ENCODE assay signal across 10 mouse cellular contexts in the genomic region with DNA sequence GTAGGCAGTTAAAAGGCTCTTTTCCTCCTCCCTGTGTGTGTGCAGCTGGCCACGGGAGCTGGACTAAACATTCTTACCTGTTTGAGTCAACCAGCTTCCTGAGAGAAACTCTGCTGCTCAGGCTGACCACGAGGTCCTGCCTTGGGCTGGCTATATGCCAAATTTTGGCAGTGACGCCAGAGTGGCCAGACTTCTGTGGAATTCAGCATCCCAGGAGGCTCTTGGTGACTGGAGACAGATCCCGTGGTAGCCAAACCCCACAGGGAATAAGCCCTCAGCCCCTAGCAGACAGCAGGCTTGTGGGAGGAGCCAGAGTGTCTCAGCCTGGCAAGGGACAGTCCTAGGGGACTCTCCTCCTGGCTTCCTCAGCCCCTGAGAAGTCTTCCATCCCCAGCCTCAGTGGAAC. TPM values are rescaled to one million over a fixed set of nuclear protein-coding genes. Genes with fewer than 3 reads are reported as not detected.
DNase-seq lines count a peak whose midpoint lies in the region; ATAC-seq and TF ChIP-seq lines count a peak whose summit lies in the region.
"Had no signal": no experiment of that assay in that cellular context is flagged by ENCODE, and none has a peak within 500 bp of the region (broad histone marks: within the 10 kb centered on the region; RNA-seq: fewer than 3 reads in every experiment).

No protein-coding gene starts in this region.

- H3K4me3 ChIP-seq in heart, postnatal 0 days (ENCODE audit: low read depth, low read length), result no peak overlapping the region
- H3K4me3 ChIP-seq: hindbrain, embryonic 15.5 days had no signal

- H3K4me2 ChIP-seq in heart, postnatal 0 days (ENCODE audit: low read depth, low read length), result no peak overlapping the region
- H3K4me2 ChIP-seq: hindbrain, embryonic 15.5 days had no signal

- no peak overlapping the region for H3K9ac ChIP-seq in heart, postnatal 0 days (replicated peaks; ENCODE audit: low read depth, low read length)
- H3K9ac ChIP-seq: hindbrain, embryonic 15.5 days had no signal

- TF ChIP-seq CTCF in heart, postnatal 0 days (IDR thresholded peaks at IDR 0.05; ENCODE audit: low read depth), result no peak

- peaks cover 9% of the 10 kb centered on the region; the same call in 1 of the 2 replicates for H3K4me1 ChIP-seq in heart, postnatal 0 days (ENCODE audit: control insufficient read depth, insufficient read depth)
- H3K4me1 ChIP-seq: hindbrain, embryonic 15.5 days had no signal

- DNase-seq in left cerebral cortex, postnatal 4 days, result peak; percentile 29
- DNase-seq in left cerebral cortex, postnatal 14 days (ENCODE audit: low spot score in 2 of 2), result no peak
- DNase-seq in cerebellum, postnatal 10 days, result peak; percentile 60 to 61
- peak; percentile 64 for DNase-seq in heart, postnatal 0 days (ENCODE audit: low spot score)
- DNase-seq in lung, adult 18-20 months, result peak; percentile 52 to 61
- DNase-seq in urinary bladder, postnatal 14 days (ENCODE audit: low spot score), result peak; percentile 64
- no peak for DNase-seq in right cerebral cortex, postnatal 4 days

- H3K27me3 ChIP-seq in heart, postnatal 0 days (ENCODE audit: control insufficient read depth, insufficient read depth, low read length), result peaks cover 14% of the 10 kb centered on the region
- H3K27me3 ChIP-seq: hindbrain, embryonic 15.5 days had no signal

- ATAC-seq in heart, postnatal 0 days (ENCODE audit: insufficient read depth, low read depth), result peak; percentile 67; the same call in 1 of the 2 replicates
- ATAC-seq in erythroblast, adult 5-6 weeks (replicated peaks; ENCODE audit: low FRiP score, poor library complexity, severe bottlenecking), result no peak

- no peaks in the 10 kb centered on the region for H3K36me3 ChIP-seq in heart, postnatal 0 days (replicated peaks; ENCODE audit: control insufficient read depth, insufficient read depth, low read length)

- H3K27ac ChIP-seq in heart, postnatal 0 days (ENCODE audit: low read depth), result peak overlapping the region; percentile 40; the same call in 1 of the 2 replicates
- H3K27ac ChIP-seq: hindbrain, embryonic 15.5 days had no signal

- TF ChIP-seq EP300 in heart, postnatal 0 days (IDR thresholded peaks at IDR 0.05; ENCODE audit: low read depth), result no peak

- H3K9me3 ChIP-seq in heart, postnatal 0 days (replicated peaks; ENCODE audit: control insufficient read depth, low read length), result no peaks in the 10 kb centered on the region
- H3K9me3 ChIP-seq: hindbrain, embryonic 15.5 days had no signal

- intact Hi-C loops in left cerebral cortex, postnatal 4 days (cut with DNase I), result no loop called here
- intact Hi-C loops in left cerebral cortex, postnatal 14 days (cut with DNase I), result loop anchor here (5.0 kb wide), 1 partner anchor 265 kb away; no protein-coding TSS in a partner anchor

- 6% methylated on average over 4 of the region's 4 CpGs for WGBS in heart, postnatal 0 days

RNA-seq across cellular contexts. Expression of gene Timp4, which starts 19.9 kb away (rescaled TPM):
- total RNA-seq in left cerebral cortex, postnatal 4 days (2021), result 1 to 10 TPM; 3.9 to 4.1 TPM
- 10 to 100 TPM; 17.2 to 18.3 TPM for total RNA-seq in left cerebral cortex, postnatal 14 days (2021)
- total RNA-seq in heart, postnatal 0 days (2014; rRNA removed; ENCODE audit: low replicate concordance), result 4.6 and 8.8 TPM in 2 replicates
- polyA plus RNA-seq in heart, postnatal 0 days (2015; fragmentation: Nextera tagmentation; extraction: Ambion mirVana), result 9.7 TPM in 2 replicates
- total RNA-seq in erythroblast, adult 5-6 weeks (2015; ENCODE audit: low replicate concordance), result 0.38 TPM in 1 of 2 replicates, not detected in the other
- total RNA-seq in erythroblast, adult 5-6 weeks (2017; ENCODE audit: low replicate concordance), result not detected in 2 replicates

RNA-seq across cellular contexts. Expression of gene Gm17482, which starts 44.7 kb away (rescaled TPM):
- not detected for total RNA-seq in left cerebral cortex, postnatal 4 days (2021)
- not detected for total RNA-seq in left cerebral cortex, postnatal 14 days (2021)
- total RNA-seq in heart, postnatal 0 days (2014; rRNA removed; ENCODE audit: low replicate concordance), result not detected in 2 replicates
- not detected in 2 replicates for polyA plus RNA-seq in heart, postnatal 0 days (2015; fragmentation: Nextera tagmentation; extraction: Ambion mirVana)
- not detected in 2 replicates for total RNA-seq in erythroblast, adult 5-6 weeks (2015; ENCODE audit: low replicate concordance)
- not detected in 2 replicates for total RNA-seq in erythroblast, adult 5-6 weeks (2017; ENCODE audit: low replicate concordance)
- polyA plus RNA-seq: hindbrain, embryonic 15.5 days; small intestine, adult 2 months had no signal

Comparison
In these comparisons a context has a peak if more than half of its experiments do, and no peak if none do; other contexts are left out.
1. DNase-seq: peak in left cerebral cortex, postnatal 4 days (single experiment), cerebellum, postnatal 10 days (2 of 2), heart, postnatal 0 days (single experiment), lung, adult 18-20 months (2 of 2) and urinary bladder, postnatal 14 days (single experiment); none in left cerebral cortex, postnatal 14 days (0 of 2) and right cerebral cortex, postnatal 4 days (single experiment).